Mouse (Mus musculus): ENCODE results near the gene Fars2.

DNA sequence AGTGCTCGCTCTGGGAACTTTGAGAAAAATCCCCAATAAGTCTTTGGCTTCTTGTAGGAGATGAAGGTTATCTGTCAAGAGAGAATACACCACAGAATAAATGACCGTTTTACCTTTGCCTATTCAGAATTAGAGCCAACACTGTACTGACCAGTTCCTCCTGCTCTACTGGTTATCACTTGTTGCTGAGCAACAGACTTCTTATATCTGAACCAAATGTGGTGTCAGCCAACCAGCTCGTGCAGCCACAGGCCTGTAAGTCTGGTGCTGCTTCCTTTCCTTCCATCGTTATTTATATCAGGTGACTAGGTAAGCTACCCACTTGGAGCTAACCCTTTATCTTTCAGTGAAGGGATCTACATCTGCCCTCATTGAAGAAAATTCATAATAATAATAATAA is 179.4 kb downstream of the Fars2 start:
- no peak for TF ChIP-seq CTCF (IDR thresholded peaks at IDR 0.05; ENCODE audit: low read depth, low read length)
- TF ChIP-seq POLR2AphosphoS5 (IDR thresholded peaks at IDR 0.05; ENCODE audit: insufficient replicate concordance, low read depth, low read length) = no peak
- TF ChIP-seq GATA1 (IDR thresholded peaks at IDR 0.05; ENCODE audit: borderline replicate concordance, low read length) = no peak
